Mouse (Mus musculus) brown adipose tissue, adult 24 weeks (tissue): ENCODE measurements around the gene Lrp6. TPM values are rescaled to one million over a fixed set of nuclear protein-coding genes. Genes with fewer than 3 reads are reported as not detected.

Experiments
- H3K27ac ChIP-seq: fragments of 200-500 bp; replicated peaks from 2 replicates; pipeline ENCODE4 v1.5.1; 2012; ENCODE audit warnings: low read depth, mild to moderate bottlenecking, low read length
- H3K4me1 ChIP-seq: fragments of 200-500 bp; 2 replicates; pipeline ENCODE4 v1.6.1; 2012; ENCODE audit warnings: low read length, mixed read lengths; ENCODE audit not compliant: control insufficient read depth, insufficient read depth, insufficient read length
- H3K4me3 ChIP-seq: fragments of 200-500 bp; 2 replicates; pipeline ENCODE4 v1.5.1; 2012; ENCODE audit warnings: low read depth, mild to moderate bottlenecking, low read length, moderate library complexity; ENCODE audit not compliant: insufficient read depth
- polyA plus RNA-seq: library from polyadenylated mRNA; stranded (reverse); fragments of >200 nt; gene quantifications from 2 replicates; pipeline ENCODE4 v1.2.4, GENCODE M21; 2012; ENCODE audit not compliant: missing spikeins, insufficient read depth, insufficient read length

The Lrp6 gene
- polyA plus RNA-seq, 1 experiment = 33.0 TPM

DNA sequence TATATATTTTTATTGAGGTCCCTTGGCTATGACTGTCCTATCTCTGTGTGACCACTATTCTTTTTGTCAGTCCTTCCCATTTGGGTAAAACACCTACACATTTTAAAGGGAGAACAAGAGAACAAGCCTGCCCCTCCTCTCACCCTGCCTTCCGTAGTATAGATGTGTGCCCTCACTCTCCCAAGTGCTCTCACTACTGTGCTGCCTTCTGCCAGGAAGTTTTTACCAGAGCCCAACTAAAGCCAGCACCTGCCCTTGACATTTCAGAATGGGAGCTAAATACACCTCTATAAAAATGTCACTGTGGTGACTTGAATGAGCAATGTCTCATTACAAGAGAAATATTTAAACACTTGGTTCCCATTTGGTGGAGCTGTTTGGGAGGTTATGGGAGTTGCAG lies 108.4 kb downstream of the Lrp6 start:
- Histone ChIP-seq H3K27ac (no peak overlapping the region), H3K4me1 (no peaks in the 10 kb centered on the region), H3K4me3 (no peak overlapping the region)

- H3K4me3 ChIP-seq = no peak overlapping the region
- H3K27ac ChIP-seq = no peak overlapping the region
- H3K4me1 ChIP-seq = no peaks in the 10 kb centered on the region
Observed at GRCm38 (mm10) chr6:134454093-134454492, 112.7 kb downstream of the Lrp6 start.

DNA sequence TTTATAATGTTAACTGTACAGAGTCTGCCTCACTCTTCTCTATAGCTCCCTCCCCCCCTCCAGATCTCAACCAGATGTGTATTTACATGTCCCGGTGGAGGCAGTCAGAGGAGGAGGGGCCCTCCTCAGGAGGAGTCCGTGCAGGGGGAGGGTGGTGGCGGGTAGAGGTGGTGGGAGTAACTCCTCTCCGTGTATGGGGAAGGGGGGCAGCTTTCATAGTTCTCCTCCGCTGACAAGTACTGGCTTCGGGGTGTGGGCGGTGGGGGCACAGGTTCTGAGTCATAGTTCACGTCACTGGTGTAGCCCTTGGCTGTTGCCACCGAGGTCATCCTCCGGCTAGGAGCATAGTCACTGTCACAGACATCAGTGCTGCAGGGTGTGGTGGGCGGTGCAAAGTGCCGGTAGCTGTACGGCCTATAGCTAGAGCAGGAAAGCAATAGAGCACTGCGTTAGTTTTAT lies 116.1 kb downstream of the Lrp6 start:
- Histone ChIP-seq H3K27ac (no peak overlapping the region), H3K4me1 (no peaks in the 10 kb centered on the region), H3K4me3 (no peak overlapping the region)

- H3K4me1 ChIP-seq = no peaks in the 10 kb centered on the region
- H3K4me3 ChIP-seq = no peak overlapping the region
- H3K27ac ChIP-seq = no peak overlapping the region
Observed at GRCm38 (mm10) chr6:134449958-134450357, 116.8 kb downstream of the Lrp6 start.

GRCm38 (mm10) chr6:134448451-134448850 lies 118.3 kb downstream of the Lrp6 start:
- Histone ChIP-seq H3K4me3 (no peak overlapping the region), H3K27ac (no peak overlapping the region)

DNA sequence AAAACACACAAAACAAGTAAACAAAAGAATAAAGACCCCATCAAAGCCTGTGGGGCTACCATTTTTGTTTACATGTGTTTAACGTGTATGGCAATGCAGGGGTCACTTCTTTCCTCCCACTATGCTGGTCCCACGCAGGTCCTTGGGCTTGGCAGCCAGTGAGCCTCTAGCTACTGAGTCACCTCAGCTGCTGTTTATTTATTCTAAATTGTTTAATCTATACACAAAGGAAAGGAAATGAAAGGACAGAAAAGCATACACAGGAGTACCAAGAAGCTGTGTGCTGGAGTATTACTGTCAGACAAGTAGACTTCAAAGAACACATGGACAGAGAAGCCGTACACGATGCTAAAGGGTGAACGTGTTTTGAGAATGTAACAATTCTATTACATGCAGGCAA lies 122.8 kb downstream of the Lrp6 start:
- Histone ChIP-seq H3K27ac (no peak overlapping the region), H3K4me3 (no peak overlapping the region), H3K4me1 (no peaks in the 10 kb centered on the region; the same call in 1 of the 2 replicates)

More at GRCm38 (mm10) chr6:134448451-134448850, 118.3 kb downstream of the Lrp6 start:
- H3K4me1 ChIP-seq = no peaks in the 10 kb centered on the region

- no peak overlapping the region for H3K4me3 ChIP-seq
- no peaks in the 10 kb centered on the region; the same call in 1 of the 2 replicates for H3K4me1 ChIP-seq
- no peak overlapping the region for H3K27ac ChIP-seq
Observed at GRCm38 (mm10) chr6:134443198-134443904, 123.4 kb downstream of the Lrp6 start.

DNA sequence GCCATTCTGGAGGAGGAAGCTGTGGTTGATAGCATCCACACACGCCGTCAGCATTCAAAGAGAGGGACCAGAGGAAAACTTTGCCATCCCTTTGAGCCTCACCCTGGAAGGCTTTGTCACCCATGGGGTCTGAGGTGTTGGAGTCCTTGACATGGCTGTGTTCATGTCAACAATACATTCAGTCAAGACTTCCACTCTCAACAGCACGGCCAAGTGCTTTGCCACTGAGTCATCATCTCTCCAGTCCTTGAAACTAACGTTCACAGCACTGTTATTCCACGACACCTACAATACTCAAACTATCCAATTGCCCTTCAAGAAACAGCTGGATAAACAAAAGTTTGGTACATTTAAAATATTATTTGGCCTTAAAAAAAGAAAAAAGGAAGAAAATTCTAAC lies 124.5 kb downstream of the Lrp6 start:
- Histone ChIP-seq H3K4me1 (no peaks in the 10 kb centered on the region; the same call in 1 of the 2 replicates), H3K27ac (no peak overlapping the region), H3K4me3 (no peak overlapping the region)

- Histone ChIP-seq H3K27ac (no peak overlapping the region), H3K4me1 (no peaks in the 10 kb centered on the region; the same call in 1 of the 2 replicates), H3K4me3 (no peak overlapping the region)
Observed at GRCm38 (mm10) chr6:134441716-134442115, 125.0 kb downstream of the Lrp6 start.

DNA sequence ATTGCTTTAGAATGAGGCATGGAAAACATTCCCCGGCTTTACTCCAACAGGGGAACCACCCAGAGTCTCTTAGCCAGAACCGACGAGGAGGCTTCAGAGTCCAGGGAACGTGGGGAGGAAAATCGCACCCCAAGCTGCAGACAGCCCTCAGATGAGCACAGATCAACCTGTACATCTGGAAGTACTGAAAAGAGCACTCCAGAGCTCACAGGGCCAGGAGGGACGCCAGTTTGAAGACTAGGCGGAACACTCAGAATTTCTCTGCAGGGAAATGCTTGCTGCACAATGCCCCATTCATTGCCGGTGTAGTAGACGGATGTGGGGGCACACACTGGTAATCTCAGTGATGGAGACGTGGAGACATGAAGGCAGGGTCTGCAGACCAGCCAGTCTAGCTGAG lies 126.7 kb downstream of the Lrp6 start:
- H3K4me1 ChIP-seq = no peaks in the 10 kb centered on the region; the same call in 1 of the 2 replicates
- H3K4me3 ChIP-seq = no peak overlapping the region
- H3K27ac ChIP-seq = no peak overlapping the region

- H3K4me1 ChIP-seq = no peaks in the 10 kb centered on the region; the same call in 1 of the 2 replicates
- H3K4me3 ChIP-seq = no peak overlapping the region
- H3K27ac ChIP-seq = 0 out of 2 replicates have a peak overlapping the region, but pooled peaks have one; percentile 11
Observed at GRCm38 (mm10) chr6:134439401-134440021, 127.3 kb downstream of the Lrp6 start.

DNA sequence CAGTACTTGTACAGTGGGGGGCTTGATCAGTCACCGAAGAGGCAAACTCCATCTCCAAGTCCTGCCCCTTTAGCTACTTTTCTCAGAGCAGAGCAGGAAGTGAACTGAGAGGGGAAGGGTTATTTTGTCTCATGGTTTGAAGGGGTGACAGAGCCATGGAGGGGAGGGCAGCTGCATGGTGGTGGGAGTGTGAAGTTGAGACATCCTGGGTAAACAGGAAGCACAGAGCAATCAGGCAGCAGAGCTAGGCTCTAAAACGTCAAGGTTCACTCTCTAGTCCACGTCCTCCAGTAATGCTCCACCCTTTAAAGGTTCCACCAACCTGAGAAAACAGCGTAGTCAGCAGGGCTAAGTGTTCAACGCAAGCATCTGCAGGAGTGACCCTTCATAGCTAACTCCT lies 129.8 kb downstream of the Lrp6 start:
- no peak overlapping the region for H3K27ac ChIP-seq
- H3K4me3 ChIP-seq = no peak overlapping the region
- no peaks in the 10 kb centered on the region; the same call in 1 of the 2 replicates for H3K4me1 ChIP-seq

DNA sequence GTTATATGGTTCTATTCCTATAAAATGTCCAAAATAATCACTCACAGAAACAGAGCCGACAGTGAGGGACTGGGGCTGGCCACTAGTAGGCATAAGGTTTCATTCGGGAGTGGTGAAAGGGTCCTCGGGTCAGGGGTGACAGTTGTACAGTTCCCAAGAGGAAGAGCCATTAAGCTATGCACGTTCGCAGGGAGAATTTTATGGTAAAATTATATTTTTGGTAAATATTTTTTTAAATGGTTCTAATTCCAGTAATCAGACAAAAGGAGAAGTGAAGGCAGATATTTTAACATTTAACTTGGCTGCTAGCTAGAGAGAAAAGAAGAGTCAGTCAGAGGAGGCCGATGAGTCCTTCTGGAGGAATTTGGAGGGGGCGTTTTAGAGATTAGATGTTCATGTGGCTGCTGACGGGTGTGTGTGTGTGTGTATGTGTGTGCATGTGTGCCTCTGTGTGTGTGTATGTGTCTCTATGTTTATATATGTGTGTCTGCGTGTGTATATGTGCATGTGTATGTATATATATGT lies 131.8 kb downstream of the Lrp6 start:
- no peak overlapping the region for H3K4me3 ChIP-seq
- H3K27ac ChIP-seq = no peak overlapping the region
- no peaks in the 10 kb centered on the region; the same call in 1 of the 2 replicates for H3K4me1 ChIP-seq

DNA sequence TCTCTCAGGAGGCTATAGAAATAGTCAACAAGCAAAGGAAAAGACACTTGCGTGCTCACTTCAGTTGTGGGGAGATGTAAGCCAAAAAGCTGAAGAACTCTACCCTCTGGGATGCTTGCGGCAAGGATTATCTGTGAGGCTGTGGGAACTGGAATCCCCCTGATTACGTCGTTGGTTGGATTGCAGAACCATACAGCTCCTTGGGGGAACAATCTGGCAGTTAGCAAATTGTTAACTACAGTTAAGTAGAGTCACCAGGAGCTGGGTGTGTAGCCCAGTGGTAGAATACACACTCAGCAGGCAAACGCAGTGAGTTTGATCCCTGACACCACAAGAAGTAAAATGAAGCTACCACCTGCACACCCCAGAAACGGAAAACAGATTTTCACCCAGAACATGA lies 132.7 kb downstream of the Lrp6 start:
- H3K27ac ChIP-seq = no peak overlapping the region

DNA sequence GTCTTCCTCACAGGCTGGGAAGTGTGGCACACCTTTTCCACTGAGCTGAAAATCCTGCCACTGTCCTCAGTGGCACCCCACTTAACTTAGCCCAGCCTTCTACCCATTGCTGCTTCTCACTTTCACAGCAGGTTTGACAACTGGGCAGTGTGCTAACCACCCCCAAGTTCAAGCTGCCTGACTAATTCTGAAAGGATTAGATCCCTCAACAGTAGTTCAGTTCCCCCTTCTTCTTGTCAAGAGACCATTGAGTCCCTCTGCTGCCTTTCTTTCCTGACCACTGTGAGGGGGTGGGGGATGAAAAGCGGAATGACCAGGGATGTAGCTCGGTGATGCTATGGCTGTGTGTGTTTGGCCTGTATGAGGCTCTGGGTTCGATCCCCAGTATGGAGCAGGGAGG lies 133.5 kb downstream of the Lrp6 start:
- no peaks in the 10 kb centered on the region for H3K4me1 ChIP-seq
- no peak overlapping the region for H3K27ac ChIP-seq
- H3K4me3 ChIP-seq = no peak overlapping the region

More for the DNA sequence above, 132.7 kb downstream of the Lrp6 start:
- no peak overlapping the region for H3K4me3 ChIP-seq
- H3K4me1 ChIP-seq = no peaks in the 10 kb centered on the region
